Mouse (Mus musculus): ENCODE results near the gene Tmem45a. TPM values are rescaled to one million over a fixed set of nuclear protein-coding genes. Genes with fewer than 3 reads are reported as not detected.

The Tmem45a gene
- polyA plus RNA-seq, 1 experiment, result 2.7 TPM

DNA sequence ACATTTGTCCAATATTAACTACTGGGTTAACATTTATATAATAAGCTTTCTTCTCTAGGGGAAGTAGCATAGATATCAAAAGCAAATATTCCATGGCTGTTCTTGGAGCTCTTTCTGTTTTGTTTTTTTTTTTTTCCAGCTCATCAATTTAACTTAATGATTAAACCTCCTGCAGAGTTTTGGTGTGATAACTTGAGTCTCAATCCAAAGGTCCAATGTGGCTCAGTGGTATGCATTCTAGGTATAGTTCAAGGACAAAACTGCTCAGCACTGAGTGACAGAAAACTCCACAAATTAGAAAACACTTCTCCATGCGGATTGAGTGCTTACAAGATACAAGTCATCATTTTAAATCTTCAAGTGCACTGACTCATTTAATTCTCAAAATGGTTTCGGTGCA, 100.0 kb downstream of the Tmem45a start:
- H3K36me3 ChIP-seq (ENCODE audit: control insufficient read depth, insufficient read depth, low read length), result no peaks in the 10 kb centered on the region
- no peaks in the 10 kb centered on the region for H3K27me3 ChIP-seq (ENCODE audit: control insufficient read depth, insufficient read depth, low read length)
- TF ChIP-seq POLR2A (IDR thresholded peaks at IDR 0.05; ENCODE audit: control insufficient read depth, extremely low read depth, insufficient read depth, low read length, poor library complexity) (no peak), CTCF (IDR thresholded peaks at IDR 0.05; ENCODE audit: borderline replicate concordance, control insufficient read depth, extremely low read depth, insufficient read depth, low read length, poor library complexity) (no peak)
- WGBS, result 95% methylated on average over 2 of the region's 2 CpGs
- H3K27ac ChIP-seq (ENCODE audit: control insufficient read depth, insufficient read depth, low read length), result no peak overlapping the region
- H3K4me3 ChIP-seq (ENCODE audit: control insufficient read depth, insufficient read depth, low read length), result no peak overlapping the region
- DNase-seq, result no peak
- no peaks in the 10 kb centered on the region for H3K4me1 ChIP-seq (replicated peaks; ENCODE audit: control insufficient read depth, insufficient read depth, low read length)

GRCm38 (mm10) chr16:56771163-56772105, 114.5 kb downstream of the Tmem45a start:
- peak; percentile 5 for DNase-seq
- Histone ChIP-seq H3K36me3 (ENCODE audit: control insufficient read depth, insufficient read depth, low read length) (no peaks in the 10 kb centered on the region), H3K4me1 (replicated peaks; ENCODE audit: control insufficient read depth, insufficient read depth, low read length) (no peaks in the 10 kb centered on the region), H3K27ac (ENCODE audit: control insufficient read depth, insufficient read depth, low read length) (no peak overlapping the region), H3K4me3 (ENCODE audit: control insufficient read depth, insufficient read depth, low read length) (no peak overlapping the region), H3K27me3 (ENCODE audit: control insufficient read depth, insufficient read depth, low read length) (no peaks in the 10 kb centered on the region)
- TF ChIP-seq POLR2A (IDR thresholded peaks at IDR 0.05; ENCODE audit: control insufficient read depth, extremely low read depth, insufficient read depth, low read length, poor library complexity) (no peak), CTCF (IDR thresholded peaks at IDR 0.05; ENCODE audit: borderline replicate concordance, control insufficient read depth, extremely low read depth, insufficient read depth, low read length, poor library complexity) (no peak)
- WGBS, result 60% methylated on average over 10 of the region's 10 CpGs

Other genes starting within 250 kb of the Tmem45a start
- gene Tfg, start 168.7 kb downstream of the Tmem45a start, polyA plus RNA-seq (2012; rRNA removed), result 108 and 109 TPM in 2 replicates
- 0.15 and 0.38 TPM in 2 replicates for gene Adgrg7, start 90.3 kb downstream of the Tmem45a start, polyA plus RNA-seq (2012; rRNA removed)
- not detected in 2 replicates for gene Lnp1, start 41.9 kb upstream of the Tmem45a start, polyA plus RNA-seq (2012; rRNA removed)
- gene Tmem45a2, start 185.2 kb upstream of the Tmem45a start, polyA plus RNA-seq (2012; rRNA removed), result 0.07 TPM in 1 of 2 replicates, not detected in the other
- 14.7 and 16.6 TPM in 2 replicates for gene Tomm70a, start 235.5 kb upstream of the Tmem45a start, polyA plus RNA-seq (2012; rRNA removed)

Measured in thymus, adult 2 months (tissue).